Mouse (Mus musculus): ENCODE results near the gene Cdkn1c.

DNA sequence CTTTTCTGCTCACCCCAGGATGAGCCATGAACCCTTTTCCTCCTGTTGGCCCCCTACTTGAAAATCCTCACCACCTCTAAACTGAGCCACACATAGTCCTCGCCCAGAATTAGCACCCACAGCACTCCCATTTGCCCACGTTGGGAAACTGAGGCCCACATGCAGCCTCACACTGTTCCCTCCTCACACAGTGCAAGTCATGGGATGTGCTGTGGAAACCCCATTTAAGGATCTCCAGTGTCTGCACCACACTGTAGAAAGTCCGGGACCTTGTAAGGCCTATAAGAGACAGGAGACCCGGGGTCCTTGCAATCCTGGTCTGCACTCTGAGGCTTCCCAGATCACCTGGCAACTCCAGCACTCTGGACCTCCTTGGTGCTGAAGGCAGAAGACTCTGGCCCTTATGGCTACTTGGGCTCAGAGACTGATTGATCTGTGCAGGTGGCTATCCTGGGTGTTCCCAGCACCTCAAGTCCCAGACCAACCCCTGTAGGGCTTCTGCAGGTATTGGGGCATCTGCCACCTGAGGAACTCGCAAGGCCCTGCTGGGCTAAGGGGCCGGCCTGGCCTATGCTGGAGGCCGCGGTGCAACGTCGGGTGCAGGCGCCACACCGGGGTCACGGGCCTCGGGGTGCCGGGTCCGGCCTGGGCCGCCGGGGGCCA is 23.5 kb downstream of the Cdkn1c start:
- TF ChIP-seq POLR2A (IDR thresholded peaks at IDR 0.05; ENCODE audit: low read depth, low read length) (no peak), CTCF (IDR thresholded peaks at IDR 0.05; ENCODE audit: extremely low read depth, insufficient read depth, insufficient read length, insufficient replicate concordance) (no peak)
